Mouse (Mus musculus): ENCODE results near the gene Csnk2b.

GRCm38 (mm10) chr17:35127017-35127416, 5.2 kb upstream of the Csnk2b start:
- TF ChIP-seq POLR2A (IDR thresholded peaks at IDR 0.05; ENCODE audit: control insufficient read depth, extremely low read depth, insufficient read depth, low read length, poor library complexity), result no peak
- no peak for TF ChIP-seq CTCF (IDR thresholded peaks at IDR 0.05; ENCODE audit: borderline replicate concordance, control insufficient read depth, extremely low read depth, insufficient read depth, low read length, poor library complexity)
